Mouse (Mus musculus) naive thymus-derived CD4-positive, alpha-beta T cell, adult 2 months (primary cell): Measurements from ENCODE around the gene Spty2d1.
"Not testable (repeated sequence)": the region's sequence is repeated elsewhere in the genome, so short reads cannot be mapped to it uniquely, and the experiment has no call there.

Experiments used
- DNase-seq: peaks from one replicate; pipeline ENCODE4 v3.0.0-alpha.2; 2011; ENCODE audit warnings: low read depth

Gene Spty2d1

GRCm38 (mm10) chr7:47008168-47008993, at the start of gene Spty2d1:
TSS of gene Spty2d1 (minus strand) at chr7:47008411.
- DNase-seq: peak; percentile 99

- no peak for DNase-seq
These were observed 48.1 kb upstream of the Spty2d1 start for GRCm38 (mm10) chr7:47056273-47056672.

- no peak for DNase-seq
These were observed 47.5 kb upstream of the Spty2d1 start for GRCm38 (mm10) chr7:47055744-47056143.

- DNase-seq: no peak
These were observed 46.5 kb upstream of the Spty2d1 start for GRCm38 (mm10) chr7:47054666-47055065.

- DNase-seq: no peak
These were observed 45.1 kb upstream of the Spty2d1 start for GRCm38 (mm10) chr7:47053287-47053686.

GRCm38 (mm10) chr7:47052276-47052675, 44.1 kb upstream of the Spty2d1 start:
- peak; percentile 6 for DNase-seq

- DNase-seq: peak; percentile 26
These were observed 43.4 kb upstream of the Spty2d1 start for GRCm38 (mm10) chr7:47051404-47052151.

- no peak for DNase-seq
These were observed 42.6 kb upstream of the Spty2d1 start for GRCm38 (mm10) chr7:47050766-47051165.

- DNase-seq: peak; percentile 96
These were observed 42.2 kb upstream of the Spty2d1 start, which contains the start of gene Tmem86a for GRCm38 (mm10) chr7:47050366-47050765. TSS of gene Tmem86a (plus strand) at chr7:47050601.

- DNase-seq: no peak
These were observed 34.7 kb upstream of the Spty2d1 start for GRCm38 (mm10) chr7:47042823-47043490.

GRCm38 (mm10) chr7:47042121-47042520, 33.9 kb upstream of the Spty2d1 start:
- no peak for DNase-seq

GRCm38 (mm10) chr7:47041706-47042105, 33.5 kb upstream of the Spty2d1 start:
- DNase-seq: no peak

GRCm38 (mm10) chr7:47035426-47035825, 27.2 kb upstream of the Spty2d1 start:
- DNase-seq: no peak

GRCm38 (mm10) chr7:47034785-47035384, 26.7 kb upstream of the Spty2d1 start:
- no peak for DNase-seq

GRCm38 (mm10) chr7:47031371-47031770, 23.2 kb upstream of the Spty2d1 start:
- DNase-seq: no peak

- DNase-seq: no peak
These were observed 22.4 kb upstream of the Spty2d1 start for GRCm38 (mm10) chr7:47030517-47031193.

- DNase-seq: no peak
These were observed 19.3 kb upstream of the Spty2d1 start for GRCm38 (mm10) chr7:47027520-47027919.

GRCm38 (mm10) chr7:47026899-47027298, 18.7 kb upstream of the Spty2d1 start:
- DNase-seq: not testable (repeated sequence)

- DNase-seq: no peak
These were observed 17.2 kb upstream of the Spty2d1 start for GRCm38 (mm10) chr7:47025429-47025828.

- DNase-seq: no peak
These were observed 16.2 kb upstream of the Spty2d1 start for GRCm38 (mm10) chr7:47024454-47024853.

- peak; percentile 91 for DNase-seq
These were observed 15.3 kb upstream of the Spty2d1 start for GRCm38 (mm10) chr7:47023530-47023929.
